Mouse (Mus musculus) testis, postnatal 10 days (tissue): ENCODE results near the gene Tfcp2.
"Not testable (repeated sequence)": the region's sequence is repeated elsewhere in the genome, so short reads cannot be mapped to it uniquely, and the experiment has no call there.

Experiments
- DNase-seq: peaks from one replicate; pipeline ENCODE4 v3.0.0; 2021; ENCODE audit warnings: low spot score

Gene Tfcp2

GRCm38 (mm10) chr15:100556378-100556777 is 4.6 kb upstream of the Tfcp2 start:
- no peak for DNase-seq

- DNase-seq = no peak
Measured at GRCm38 (mm10) chr15:100555965-100556364, 4.2 kb upstream of the Tfcp2 start.

GRCm38 (mm10) chr15:100550280-100550679 is 1.5 kb downstream of the Tfcp2 start:
- peak; percentile 51 for DNase-seq

- not testable (repeated sequence) for DNase-seq
Measured at GRCm38 (mm10) chr15:100543651-100544030, 8.2 kb downstream of the Tfcp2 start.

- not testable (repeated sequence) for DNase-seq
Measured at GRCm38 (mm10) chr15:100542876-100543650, 8.7 kb downstream of the Tfcp2 start.

GRCm38 (mm10) chr15:100541426-100541825 is 10.4 kb downstream of the Tfcp2 start:
- no peak for DNase-seq

GRCm38 (mm10) chr15:100541001-100541400 is 10.8 kb downstream of the Tfcp2 start:
- DNase-seq = not testable (repeated sequence)

GRCm38 (mm10) chr15:100539411-100539810 is 12.4 kb downstream of the Tfcp2 start:
- no peak for DNase-seq

- no peak for DNase-seq
Measured at GRCm38 (mm10) chr15:100537913-100538312, 13.9 kb downstream of the Tfcp2 start.

GRCm38 (mm10) chr15:100527900-100528299 is 23.9 kb downstream of the Tfcp2 start:
- DNase-seq = no peak

GRCm38 (mm10) chr15:100525405-100525804 is 26.4 kb downstream of the Tfcp2 start:
- DNase-seq = no peak

GRCm38 (mm10) chr15:100520306-100520705 is 31.5 kb downstream of the Tfcp2 start:
- no peak for DNase-seq

GRCm38 (mm10) chr15:100515121-100515520 is 36.7 kb downstream of the Tfcp2 start:
- no peak for DNase-seq

GRCm38 (mm10) chr15:100513387-100513786 is 38.4 kb downstream of the Tfcp2 start:
- no peak for DNase-seq

GRCm38 (mm10) chr15:100510072-100510471 is 41.7 kb downstream of the Tfcp2 start:
- no peak for DNase-seq

- no peak for DNase-seq
Measured at GRCm38 (mm10) chr15:100508454-100509167, 43.2 kb downstream of the Tfcp2 start.

GRCm38 (mm10) chr15:100499506-100499905 is 52.3 kb downstream of the Tfcp2 start:
- not testable (repeated sequence) for DNase-seq

- DNase-seq = peak; percentile 93
Measured at GRCm38 (mm10) chr15:100495102-100495501, 56.7 kb downstream of the Tfcp2 start, which contains the start of gene Csrnp2. TSS of gene Csrnp2 (minus strand) at chr15:100495488.

- DNase-seq = peak; percentile 75
Measured at GRCm38 (mm10) chr15:100494647-100495046, 57.2 kb downstream of the Tfcp2 start.

- no peak for DNase-seq
Measured at GRCm38 (mm10) chr15:100491966-100492365, 59.8 kb downstream of the Tfcp2 start.

- no peak for DNase-seq
Measured at GRCm38 (mm10) chr15:100489263-100489662, 62.5 kb downstream of the Tfcp2 start.

- not testable (repeated sequence) for DNase-seq
Measured at GRCm38 (mm10) chr15:100488297-100488696, 63.5 kb downstream of the Tfcp2 start.

GRCm38 (mm10) chr15:100487050-100487449 is 64.8 kb downstream of the Tfcp2 start:
- no peak for DNase-seq
